ENCODE assay signal across 19 mouse cellular contexts in the genomic region with DNA sequence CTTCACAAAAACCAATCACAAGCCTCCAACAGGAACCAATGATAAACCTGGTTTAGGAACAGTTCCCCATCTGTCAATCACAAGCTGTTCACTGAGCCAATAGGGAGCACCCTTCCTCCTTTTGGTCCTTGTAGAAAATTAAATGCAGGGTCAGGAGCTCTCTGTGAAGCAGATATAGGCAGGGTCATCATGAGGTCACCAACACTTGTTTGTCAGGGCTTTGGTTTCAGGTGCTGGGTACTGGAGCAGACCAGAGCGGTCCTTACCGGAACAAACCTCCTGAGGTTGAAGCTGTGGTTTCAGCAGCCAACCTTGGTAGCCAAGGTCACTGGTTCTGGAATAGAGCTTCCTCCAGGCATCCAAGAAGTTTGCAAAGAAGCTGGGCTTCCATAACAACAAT. TPM values are rescaled to one million over a fixed set of nuclear protein-coding genes. Genes with fewer than 3 reads are reported as not detected.
"Had no signal": no experiment of that assay in that cellular context is flagged by ENCODE, and none has a peak within 500 bp of the region (broad histone marks: within the 10 kb centered on the region; RNA-seq: fewer than 3 reads in every experiment).

No protein-coding gene starts in this region.

- H3K4me3 ChIP-seq: left cerebral cortex, adult 2 months; limb, embryonic 12.5 days; liver, embryonic 13.5 days; lung, embryonic 15.5 days; megakaryocyte, embryonic 14.5 days; midbrain, embryonic 15.5 days; neural tube, embryonic 12.5 days had no signal

- H3K4me2 ChIP-seq: limb, embryonic 12.5 days; liver, embryonic 13.5 days; lung, embryonic 15.5 days; midbrain, embryonic 11.5 days; midbrain, embryonic 15.5 days; neural tube, embryonic 12.5 days had no signal

- H3K36me3 ChIP-seq: limb, embryonic 12.5 days; liver, embryonic 13.5 days; lung, embryonic 15.5 days; midbrain, embryonic 15.5 days; neural tube, embryonic 12.5 days had no signal

- H3K27ac ChIP-seq: left cerebral cortex, adult 2 months; limb, embryonic 12.5 days; liver, embryonic 13.5 days; lung, embryonic 15.5 days; macrophage; midbrain, embryonic 15.5 days; neural tube, embryonic 12.5 days; stomach, postnatal 0 days had no signal

- H3K9ac ChIP-seq: limb, embryonic 12.5 days; liver, embryonic 13.5 days; liver, postnatal 0 days; lung, embryonic 15.5 days; midbrain, embryonic 15.5 days; neural tube, embryonic 12.5 days had no signal

- H3K9me3 ChIP-seq: limb, embryonic 12.5 days; liver, embryonic 13.5 days; lung, embryonic 15.5 days; midbrain, embryonic 15.5 days; neural tube, embryonic 12.5 days had no signal

- H3K27me3 ChIP-seq: midbrain, embryonic 15.5 days; neural tube, embryonic 12.5 days had no signal

- H3K4me1 ChIP-seq: liver, embryonic 13.5 days; lung, embryonic 15.5 days; megakaryocyte, embryonic 14.5 days had no signal

- DNase-seq: liver; liver, embryonic 13.5 days; liver, postnatal 0 days; lung, postnatal 14 days; thymus, postnatal 14 days had no signal

- ATAC-seq: intestine, postnatal 0 days; liver, postnatal 0 days; midbrain, embryonic 15.5 days had no signal

RNA-seq across cellular contexts. Expression of a gene that starts 0.8 kb away (rescaled TPM):
- total RNA-seq: layer of hippocampus, postnatal 25 days; left cerebral cortex, adult 2 months; left cerebral cortex, postnatal 14 days; monocyte, adult 5-6 weeks; neutrophil, adult 5-6 weeks had no signal
- polyA plus RNA-seq: intestine, postnatal 0 days; limb, embryonic 12.5 days; liver, embryonic 13.5 days; liver, postnatal 0 days; lung, embryonic 15.5 days; macrophage; midbrain, embryonic 11.5 days; midbrain, embryonic 15.5 days had no signal
